Comparison of ENCODE assay signal across 8 mouse cellular contexts in the genomic region with DNA sequence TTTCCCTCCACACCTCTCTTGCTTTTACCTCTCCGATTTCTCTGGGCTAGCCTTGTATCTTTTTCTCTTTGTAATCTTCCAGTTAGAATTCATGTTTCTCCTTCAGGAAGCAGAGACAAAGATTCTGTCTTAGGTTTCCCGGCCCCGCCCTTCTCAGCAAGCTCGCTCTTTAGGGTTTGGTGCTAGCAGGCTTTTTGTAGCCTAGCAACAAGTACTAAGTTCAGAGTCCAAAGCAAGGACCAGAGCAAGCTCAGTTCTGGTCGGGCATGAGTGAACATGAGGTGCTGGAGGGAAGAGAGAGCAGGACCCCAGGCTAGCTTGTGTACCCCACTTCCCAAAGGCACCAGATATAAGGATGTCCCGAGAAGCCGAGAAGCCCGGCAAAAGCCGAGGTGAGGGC.
DNase-seq lines count a peak whose midpoint lies in the region; ATAC-seq and TF ChIP-seq lines count a peak whose summit lies in the region.

No protein-coding gene starts in this region.

- peak overlapping the region; percentile 64 for H3K4me2 ChIP-seq in hindbrain, postnatal 0 days (ENCODE audit: low read depth, low read length)
- H3K4me2 ChIP-seq in liver, embryonic 15.5 days = peak overlapping the region; percentile 30

- H3K9ac ChIP-seq in hindbrain, postnatal 0 days (replicated peaks; ENCODE audit: low read length) = peak overlapping the region; percentile 50; the same call in 1 of the 2 replicates
- H3K9ac ChIP-seq in liver, embryonic 15.5 days = no peak overlapping the region

- no peak for DNase-seq in gastrocnemius, adult 2 months
- DNase-seq in gastrocnemius, postnatal 4 days (ENCODE audit: low spot score in 2 of 2) = no peak
- DNase-seq in brain, embryonic 14.5 days (ENCODE audit: low read depth) = peak; percentile 74
- peak; percentile 59 for DNase-seq in hindbrain, postnatal 0 days (ENCODE audit: low spot score)
- DNase-seq in cerebellum, adult 11-12 months = no peak
- DNase-seq in urinary bladder, postnatal 4 days (ENCODE audit: low spot score in 2 of 2) = no peak

- no peak for TF ChIP-seq CTCF in gastrocnemius, adult 2 months (IDR thresholded peaks at IDR 0.05)
- TF ChIP-seq CTCF in brain, embryonic 14.5 days (IDR thresholded peaks at IDR 0.05; ENCODE audit: borderline replicate concordance, extremely low read depth, insufficient read depth, insufficient read length) = no peak
- TF ChIP-seq CTCF in hindbrain, postnatal 0 days (IDR thresholded peaks at IDR 0.05; ENCODE audit: low read depth) = no peak

- intact Hi-C loops in gastrocnemius, adult 2 months (cut with DNase I) = no loop called here

- no peaks in the 10 kb centered on the region; the same call in 1 of the 2 replicates for H3K27me3 ChIP-seq in hindbrain, postnatal 0 days (ENCODE audit: insufficient read depth, low read length)
- peaks cover 26% of the 10 kb centered on the region for H3K27me3 ChIP-seq in liver, embryonic 15.5 days

- WGBS in hindbrain, postnatal 0 days = 1% methylated on average over 9 of the region's 9 CpGs
- 8% methylated on average over 9 of the region's 9 CpGs for WGBS in liver, embryonic 15.5 days (ENCODE audit: insufficient replicate concordance)

- no peaks in the 10 kb centered on the region for H3K36me3 ChIP-seq in hindbrain, postnatal 0 days (ENCODE audit: insufficient read depth, low read length)
- no peaks in the 10 kb centered on the region for H3K36me3 ChIP-seq in liver, embryonic 15.5 days (replicated peaks)

- H3K4me3 ChIP-seq in gastrocnemius, adult 2 months = peak overlapping the region; percentile 48
- H3K4me3 ChIP-seq in hindbrain, postnatal 0 days (ENCODE audit: low read length) = peak overlapping the region; percentile 36
- H3K4me3 ChIP-seq in liver, embryonic 15.5 days (replicated peaks) = no peak overlapping the region; the same call in 1 of the 2 replicates

- H3K4me1 ChIP-seq in hindbrain, postnatal 0 days (ENCODE audit: insufficient read depth, low read length) = peaks cover 9% of the 10 kb centered on the region; the same call in 1 of the 2 replicates
- H3K4me1 ChIP-seq in liver, embryonic 15.5 days (replicated peaks) = no peaks in the 10 kb centered on the region

- peak; percentile 30; the same call in 1 of the 2 replicates for ATAC-seq in hindbrain, postnatal 0 days
- ATAC-seq in liver, embryonic 15.5 days (ENCODE audit: insufficient read depth) = no peak
- ATAC-seq in CD4-positive, CD25-positive, alpha-beta regulatory T cell, adult 4 months = no peak

- no peak overlapping the region for H3K27ac ChIP-seq in gastrocnemius, adult 2 months
- peak overlapping the region; percentile 77 for H3K27ac ChIP-seq in hindbrain, postnatal 0 days
- no peak overlapping the region for H3K27ac ChIP-seq in liver, embryonic 15.5 days (replicated peaks)

- no peak for TF ChIP-seq POLR2A in brain, embryonic 14.5 days (IDR thresholded peaks at IDR 0.05; ENCODE audit: borderline replicate concordance, extremely low read depth, insufficient read depth, insufficient read length, poor library complexity, severe bottlenecking)

- no peaks in the 10 kb centered on the region for H3K9me3 ChIP-seq in hindbrain, postnatal 0 days (ENCODE audit: low read length)
- no peaks in the 10 kb centered on the region for H3K9me3 ChIP-seq in liver, embryonic 15.5 days (replicated peaks)

Comparison
In these comparisons a context has a peak if more than half of its experiments do, and no peak if none do; other contexts are left out.
1. DNase-seq: peak in brain, embryonic 14.5 days (single experiment) and hindbrain, postnatal 0 days (single experiment); none in gastrocnemius, adult 2 months (single experiment), gastrocnemius, postnatal 4 days (0 of 2), cerebellum, adult 11-12 months (single experiment) and urinary bladder, postnatal 4 days (0 of 2).